Mouse (Mus musculus): ENCODE data around the gene Foxr1. TPM values are rescaled to one million over a fixed set of nuclear protein-coding genes. Genes with fewer than 3 reads are reported as not detected.
"Not testable (repeated sequence)": the region's sequence is repeated elsewhere in the genome, so short reads cannot be mapped to it uniquely, and the experiment has no call there.

Foxr1 gene
- total and polyA plus RNA-seq, 2 experiments from 2014 or later, result not detected

DNA sequence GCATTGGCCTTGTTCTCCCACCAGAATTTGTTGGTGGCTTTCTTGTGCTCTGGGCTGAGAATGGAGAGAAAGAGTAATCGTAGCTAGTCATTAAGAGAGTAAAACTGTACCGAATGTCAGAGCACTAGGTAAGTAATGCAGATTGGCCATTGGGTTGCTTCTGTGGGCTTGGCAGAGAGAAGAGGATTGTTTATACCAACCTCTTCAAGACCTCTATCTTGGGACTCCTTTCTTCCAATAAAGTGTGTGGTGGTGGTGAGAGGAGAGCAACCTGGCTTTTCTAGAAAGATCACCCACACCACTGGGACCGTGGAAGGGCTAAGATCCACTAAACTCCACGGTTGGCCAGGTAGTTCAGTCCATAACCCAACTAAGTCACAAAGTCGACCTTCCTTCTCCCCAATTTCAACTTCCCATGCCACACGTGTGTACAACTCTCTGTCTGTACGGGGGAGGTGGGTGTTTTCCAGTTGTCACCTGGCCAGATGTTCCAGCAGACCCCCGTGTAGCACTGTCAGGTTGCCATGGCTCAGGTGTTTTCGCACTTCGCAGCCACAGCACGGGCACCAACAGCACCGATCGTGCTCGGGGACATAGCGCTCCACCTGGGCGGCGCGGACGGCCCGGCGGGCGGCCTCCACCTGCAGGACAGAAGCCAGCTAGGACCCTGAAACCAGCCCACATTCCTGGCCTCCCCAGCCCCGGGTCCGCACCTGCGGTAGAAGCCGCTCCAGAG is 23.6 kb downstream of the Foxr1 start:
- H3K9me3 ChIP-seq (ENCODE audit: low read length), result no peaks in the 10 kb centered on the region
- TF ChIP-seq CTCF (IDR thresholded peaks at IDR 0.05; ENCODE audit: low read depth), result no peak
- H3K27ac ChIP-seq (ENCODE audit: low read depth, low read length), result peak overlapping the region; percentile 77; the same call in 1 of the 2 replicates
- no peak for DNase-seq
- H3K4me1 ChIP-seq (ENCODE audit: insufficient read depth), result peaks cover 6% of the 10 kb centered on the region; the same call in 1 of the 2 replicates
- no peaks in the 10 kb centered on the region for H3K27me3 ChIP-seq (ENCODE audit: insufficient read depth, low read length)
- peak overlapping the region; percentile 72 for H3K4me3 ChIP-seq (ENCODE audit: low read depth, low read length)
- peaks cover 10% of the 10 kb centered on the region for H3K36me3 ChIP-seq (ENCODE audit: insufficient read depth)
- WGBS, result 8% methylated on average over 26 of the region's 26 CpGs
- peak overlapping the region; percentile 98 for H3K4me2 ChIP-seq (ENCODE audit: low read depth)
- peak; percentile 26; the same call in 1 of the 2 replicates for ATAC-seq
- H3K9ac ChIP-seq, result peak overlapping the region; percentile 76

- H3K27me3 ChIP-seq (ENCODE audit: insufficient read depth, low read length), result no peaks in the 10 kb centered on the region
- no peak for TF ChIP-seq CTCF (IDR thresholded peaks at IDR 0.05; ENCODE audit: low read depth)
- peaks cover 10% of the 10 kb centered on the region; the same call in 1 of the 2 replicates for H3K4me1 ChIP-seq (ENCODE audit: insufficient read depth)
- H3K9ac ChIP-seq, result no peak overlapping the region
- no peak for DNase-seq
- H3K36me3 ChIP-seq (ENCODE audit: insufficient read depth), result peaks cover 38% of the 10 kb centered on the region
- H3K27ac ChIP-seq (ENCODE audit: low read depth, low read length), result no peak overlapping the region
- no peak overlapping the region for H3K4me2 ChIP-seq (ENCODE audit: low read depth)
- WGBS, result 85% methylated on average over 2 of the region's 2 CpGs
- no peak for ATAC-seq
- H3K9me3 ChIP-seq (ENCODE audit: low read length), result no peaks in the 10 kb centered on the region
- no peak overlapping the region for H3K4me3 ChIP-seq (ENCODE audit: low read depth, low read length)
These were observed 28.2 kb downstream of the Foxr1 start for GRCm38 (mm10) chr9:44412781-44413180.

DNA sequence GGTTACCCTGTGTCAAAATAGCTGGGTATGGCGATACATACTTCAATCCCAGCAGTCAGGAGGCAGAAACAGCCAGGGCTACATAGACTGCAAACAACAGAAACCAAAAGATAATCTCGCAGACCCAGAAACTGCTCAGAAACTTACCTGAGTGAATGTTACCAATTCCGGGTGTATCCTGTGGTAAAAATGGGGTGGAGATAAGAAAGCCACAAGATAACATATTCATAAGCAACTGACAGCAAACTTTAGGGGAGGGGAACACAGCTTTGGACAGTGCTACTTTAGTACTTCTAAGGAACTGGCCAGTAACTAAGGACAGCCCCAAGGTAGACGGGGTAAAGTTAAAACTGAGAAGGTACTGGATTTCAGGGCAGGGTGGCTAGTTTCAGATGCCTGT is 28.6 kb downstream of the Foxr1 start:
- TF ChIP-seq CTCF (IDR thresholded peaks at IDR 0.05; ENCODE audit: low read depth), result no peak
- no peaks in the 10 kb centered on the region for H3K27me3 ChIP-seq (ENCODE audit: insufficient read depth, low read length)
- DNase-seq, result no peak
- 86% methylated on average over 4 of the region's 4 CpGs for WGBS
- H3K27ac ChIP-seq (ENCODE audit: low read depth, low read length), result no peak overlapping the region
- no peaks in the 10 kb centered on the region for H3K9me3 ChIP-seq (ENCODE audit: low read length)
- no peak overlapping the region for H3K4me3 ChIP-seq (ENCODE audit: low read depth, low read length)
- no peak for ATAC-seq
- no peak overlapping the region for H3K4me2 ChIP-seq (ENCODE audit: low read depth)
- H3K4me1 ChIP-seq (ENCODE audit: insufficient read depth), result peaks cover 8% of the 10 kb centered on the region; the same call in 1 of the 2 replicates
- peaks cover 38% of the 10 kb centered on the region for H3K36me3 ChIP-seq (ENCODE audit: insufficient read depth)
- H3K9ac ChIP-seq, result no peak overlapping the region

GRCm38 (mm10) chr9:44411601-44412130 is 29.3 kb downstream of the Foxr1 start:
- DNase-seq, result no peak
- WGBS, result 94% methylated on average over 1 of the region's 1 CpGs
- no peak for TF ChIP-seq CTCF (IDR thresholded peaks at IDR 0.05; ENCODE audit: low read depth)
- ATAC-seq, result no peak
- no peaks in the 10 kb centered on the region for H3K27me3 ChIP-seq (ENCODE audit: insufficient read depth, low read length)
- H3K9me3 ChIP-seq (ENCODE audit: low read length), result no peaks in the 10 kb centered on the region
- no peak overlapping the region for H3K4me2 ChIP-seq (ENCODE audit: low read depth)
- no peak overlapping the region for H3K27ac ChIP-seq (ENCODE audit: low read depth, low read length)
- 0 out of 2 replicates have a peak, but pooled peaks cover 3% of the 10 kb centered on the region for H3K4me1 ChIP-seq (ENCODE audit: insufficient read depth)
- H3K9ac ChIP-seq, result no peak overlapping the region
- H3K36me3 ChIP-seq (ENCODE audit: insufficient read depth), result peaks cover 38% of the 10 kb centered on the region
- H3K4me3 ChIP-seq (ENCODE audit: low read depth, low read length), result no peak overlapping the region

DNA sequence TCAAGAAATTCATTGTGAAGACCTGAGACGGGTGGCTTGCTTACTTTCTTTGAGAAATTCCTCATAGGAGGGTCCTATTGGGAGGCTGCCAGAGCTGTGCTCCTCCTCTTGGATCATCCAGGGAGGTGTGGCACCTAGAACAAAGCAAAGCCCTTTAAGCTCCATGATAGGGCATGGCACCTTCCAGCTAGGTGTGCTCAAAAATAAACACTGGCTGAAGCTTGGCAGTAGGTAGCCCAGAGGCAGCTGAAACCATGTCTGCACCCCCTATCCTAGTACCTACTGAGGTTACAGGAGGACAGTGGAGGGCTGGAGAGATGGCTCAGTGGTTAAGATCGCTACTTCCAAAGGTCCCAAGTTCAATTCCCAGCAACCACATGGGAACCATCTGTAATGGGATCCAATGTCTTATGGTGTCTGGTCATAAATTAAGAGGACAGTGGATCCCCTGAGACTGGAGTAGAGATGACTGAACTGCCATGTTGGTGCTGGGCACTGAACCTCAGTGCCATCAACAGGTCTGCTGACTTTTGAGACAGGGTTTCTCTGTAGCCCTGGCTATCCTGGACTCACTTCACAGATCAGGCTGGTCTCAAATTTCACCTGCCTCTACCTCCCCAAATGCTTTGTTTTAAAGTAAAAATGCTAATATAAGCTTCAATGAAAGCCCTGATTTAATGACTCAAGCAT is 30.1 kb downstream of the Foxr1 start:
- 75% methylated on average over 2 of the region's 2 CpGs for WGBS
- Histone ChIP-seq H3K9me3 (ENCODE audit: low read length) (no peaks in the 10 kb centered on the region), H3K36me3 (ENCODE audit: insufficient read depth) (peaks cover 38% of the 10 kb centered on the region), H3K4me1 (ENCODE audit: insufficient read depth) (peaks cover 7% of the 10 kb centered on the region; the same call in 1 of the 2 replicates), H3K4me3 (ENCODE audit: low read depth, low read length) (no peak overlapping the region), H3K9ac (no peak overlapping the region), H3K27ac (ENCODE audit: low read depth, low read length) (no peak overlapping the region), H3K27me3 (ENCODE audit: insufficient read depth, low read length) (no peaks in the 10 kb centered on the region), H3K4me2 (ENCODE audit: low read depth) (no peak overlapping the region)
- no peak for TF ChIP-seq CTCF (IDR thresholded peaks at IDR 0.05; ENCODE audit: low read depth)
- ATAC-seq (no peak), DNase-seq (no peak)

DNA sequence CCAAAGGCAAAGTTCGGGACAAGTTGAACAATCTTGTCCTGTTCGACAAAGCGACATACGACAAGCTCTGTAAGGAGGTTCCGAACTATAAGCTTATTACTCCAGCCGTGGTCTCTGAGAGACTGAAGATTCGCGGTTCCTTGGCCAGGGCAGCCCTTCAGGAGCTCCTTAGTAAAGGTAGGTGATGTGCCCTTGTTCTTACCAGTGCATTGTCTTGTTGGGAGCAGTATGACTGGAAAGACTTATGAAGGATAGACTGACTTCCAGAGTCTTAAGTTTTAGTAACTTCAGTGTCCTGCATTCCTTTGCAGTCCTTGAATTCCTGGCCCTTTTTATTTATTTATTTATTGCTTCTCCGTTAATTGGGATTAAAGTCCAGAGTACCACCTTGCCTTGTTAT is 32.2 kb downstream of the Foxr1 start:
- Histone ChIP-seq H3K4me2 (ENCODE audit: low read depth) (peak overlapping the region; percentile 76), H3K36me3 (ENCODE audit: insufficient read depth) (peaks cover 53% of the 10 kb centered on the region), H3K4me3 (ENCODE audit: low read depth, low read length) (peak overlapping the region; percentile 77)
- not testable (repeated sequence) for H3K27ac ChIP-seq (ENCODE audit: low read depth, low read length); H3K27me3 ChIP-seq (ENCODE audit: insufficient read depth, low read length); H3K9ac ChIP-seq; DNase-seq; ATAC-seq; H3K9me3 ChIP-seq (ENCODE audit: low read length); H3K4me1 ChIP-seq (ENCODE audit: insufficient read depth)
- WGBS, result 86% methylated on average over 9 of the region's 9 CpGs

DNA sequence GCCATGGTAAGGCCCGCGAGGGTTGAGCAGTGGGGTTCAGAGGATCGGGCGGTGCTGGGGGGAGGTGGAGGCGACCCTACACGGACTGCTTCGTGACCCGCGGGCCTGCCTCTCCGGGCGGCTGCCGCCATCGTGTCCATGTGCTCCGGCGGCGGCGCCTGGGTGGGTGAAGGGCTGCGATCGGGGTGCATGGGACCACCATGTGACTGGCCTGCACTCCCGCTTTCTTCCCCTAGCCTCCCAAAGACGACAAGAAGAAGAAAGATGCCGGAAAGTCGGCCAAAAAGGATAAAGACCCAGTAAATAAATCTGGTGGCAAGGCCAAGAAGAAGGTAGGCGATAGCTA is 33.2 kb downstream of the Foxr1 start:
- WGBS, result 2% methylated on average over 24 of the region's 24 CpGs
- TF ChIP-seq CTCF (IDR thresholded peaks at IDR 0.05; ENCODE audit: low read depth), result no peak
- ATAC-seq, result peak; percentile 42

More for the DNA sequence above, 33.2 kb downstream of the Foxr1 start:
- H3K4me3 ChIP-seq (ENCODE audit: low read depth, low read length), result peak overlapping the region; percentile 77
- H3K4me2 ChIP-seq (ENCODE audit: low read depth), result peak overlapping the region; percentile 76
- H3K9ac ChIP-seq, result peak overlapping the region; percentile 82
- H3K4me1 ChIP-seq (ENCODE audit: insufficient read depth), result peaks cover 7% of the 10 kb centered on the region; the same call in 1 of the 2 replicates
- H3K27me3 ChIP-seq (ENCODE audit: insufficient read depth, low read length), result no peaks in the 10 kb centered on the region
- no peak for DNase-seq
- H3K36me3 ChIP-seq (ENCODE audit: insufficient read depth), result peaks cover 54% of the 10 kb centered on the region
- H3K9me3 ChIP-seq (ENCODE audit: low read length), result no peaks in the 10 kb centered on the region
- peak overlapping the region; percentile 97 for H3K27ac ChIP-seq (ENCODE audit: low read depth, low read length)
